Mouse (Mus musculus) cerebellum, adult 2 months (tissue): ENCODE results near the gene Ncoa3.

ENCODE experiments used
- CTCF ChIP-seq: fragments of 200-500 bp; IDR thresholded peaks from 2 replicates; pipeline ENCODE4 v1.5.1; 2011; ENCODE audit warnings: low read depth, mild to moderate bottlenecking, control low read depth, low read length, moderate library complexity, borderline replicate concordance; ENCODE audit not compliant: insufficient read depth
- POLR2A ChIP-seq: fragments of 200-500 bp; IDR thresholded peaks from 2 replicates; pipeline ENCODE4 v1.6.1; 2011; ENCODE audit warnings: low read length, control low read depth, borderline replicate concordance; ENCODE audit not compliant: insufficient read depth

DNA sequence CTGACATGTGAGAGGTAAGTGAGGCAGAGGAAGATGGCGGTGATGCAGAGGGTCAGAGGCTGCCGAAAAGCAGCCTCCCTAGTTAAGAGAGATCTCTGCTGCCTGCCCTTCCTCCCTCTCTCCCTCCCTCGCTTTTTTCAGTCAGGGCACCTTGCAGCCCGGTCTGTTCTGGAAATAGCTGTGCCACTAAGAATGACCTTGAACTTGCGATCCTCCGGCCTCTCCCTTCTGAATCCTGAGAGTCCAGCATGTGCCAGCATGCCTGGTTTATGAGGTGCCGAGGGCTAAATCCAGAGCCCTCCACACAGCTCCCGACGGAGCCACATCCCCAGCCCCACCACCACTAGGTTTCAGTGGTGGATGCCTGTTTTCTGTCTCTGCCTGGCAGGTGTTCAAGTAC, 113.5 kb downstream of the Ncoa3 start:
- TF ChIP-seq POLR2A (no peak), CTCF (no peak)
